Mouse (Mus musculus) forebrain, postnatal 0 days (tissue): ENCODE measurements around the gene Mcts2. TPM values are rescaled to one million over a fixed set of nuclear protein-coding genes. Genes with fewer than 3 reads are reported as not detected.

Experiments used
- ATAC-seq: fragments of 200-750 bp; cut with Nextera tagmentation; 2 replicates; pipeline ENCODE4 v1.8.0; 2017; ENCODE audit warnings: mild to moderate bottlenecking, moderate library complexity
- DNase-seq: peaks from one replicate; pipeline ENCODE4 v3.0.0-alpha.2; 2015
- H3K27ac ChIP-seq: fragments of 300-500 bp; sonication (generic); 2 replicates; pipeline ENCODE4 v1.5.1; 2014; ENCODE audit warnings: low read depth, mild to moderate bottlenecking, antibody characterized with exemption, low read length, moderate library complexity, mixed read lengths
- H3K27me3 ChIP-seq: fragments of 300-500 bp; sonication (generic); 2 replicates; pipeline ENCODE4 v1.6.1; 2014; ENCODE audit warnings: mild to moderate bottlenecking, low read length, mixed read lengths; ENCODE audit not compliant: insufficient read depth
- H3K36me3 ChIP-seq: fragments of 300-500 bp; sonication (generic); 2 replicates; pipeline ENCODE4 v1.6.1; 2014; ENCODE audit warnings: mild to moderate bottlenecking, moderate library complexity; ENCODE audit not compliant: insufficient read depth
- H3K4me1 ChIP-seq: fragments of 300-500 bp; sonication (generic); 2 replicates; pipeline ENCODE4 v1.6.1; 2014; ENCODE audit warnings: antibody characterized with exemption; ENCODE audit not compliant: insufficient read depth
- H3K4me2 ChIP-seq: fragments of 300-500 bp; sonication (generic); 2 replicates; pipeline ENCODE4 v1.6.1; 2014; ENCODE audit warnings: low read depth, mild to moderate bottlenecking, moderate library complexity
- H3K4me3 ChIP-seq: fragments of 300-500 bp; sonication (generic); 2 replicates; pipeline ENCODE4 v1.5.1; 2014; ENCODE audit warnings: low read depth, low read length, mixed read lengths
- H3K9ac ChIP-seq: fragments of 300-500 bp; sonication (generic); 2 replicates; pipeline ENCODE4 v1.6.1; 2014; ENCODE audit warnings: mild to moderate bottlenecking
- H3K9me3 ChIP-seq: fragments of 300-500 bp; sonication (generic); 2 replicates; pipeline ENCODE4 v1.6.1; 2016; ENCODE audit warnings: low read length
- CTCF ChIP-seq: sonication (generic); IDR thresholded peaks from 2 replicates; pipeline ENCODE4 v1.5.1; 2016; ENCODE audit warnings: antibody characterized with exemption, control low read depth, low read depth
- WGBS: fragments of 180-500 bp; shearing (Covaris S2); extraction: QIAGEN DNeasy Blood & Tissue Kit; methylation state at CpG from one replicate; pipeline ENCODE4 v1.1.7; 2014; 5-methylcytosine and 5-hydroxymethylcytosine counted together
- polyA plus RNA-seq: library from polyadenylated mRNA; unstranded; fragments of >200 nt; fragmentation: Nextera tagmentation; extraction: Ambion mirVana; gene quantifications from 2 replicates; pipeline ENCODE4 v1.2.1, GENCODE M21; 2015
- total RNA-seq: library from RNA; depleted of rRNA; stranded (reverse); fragments of >200 nt; gene quantifications from 2 replicates; pipeline ENCODE4 v1.2.3, GENCODE M21; 2014

Mcts2 gene
- total and polyA plus RNA-seq, 2 experiments from 2014 or later = 26.6 to 30.8 TPM

- DNase-seq (no peak), ATAC-seq (peak; percentile 4; the same call in 1 of the 2 replicates)
- H3K4me2 ChIP-seq = peak overlapping the region; percentile 23
- peaks cover 89% of the 10 kb centered on the region for H3K36me3 ChIP-seq
- peak overlapping the region; percentile 66 for H3K27ac ChIP-seq
- no peak for TF ChIP-seq CTCF
- H3K9me3 ChIP-seq = no peaks in the 10 kb centered on the region
- H3K27me3 ChIP-seq = no peaks in the 10 kb centered on the region
- peak overlapping the region; percentile 36; the same call in 1 of the 2 replicates for H3K9ac ChIP-seq
- 0 out of 2 replicates have a peak overlapping the region, but pooled peaks have one; percentile 5 for H3K4me3 ChIP-seq
- WGBS = 58% methylated on average over 12 of the region's 12 CpGs
- no peaks in the 10 kb centered on the region for H3K4me1 ChIP-seq
Measured at GRCm38 (mm10) chr2:152686399-152686798, 436 bp upstream of the Mcts2 start.

GRCm38 (mm10) chr2:152691564-152692217 lies 4.9 kb downstream of the Mcts2 start:
- Histone ChIP-seq H3K4me2 (no peak overlapping the region), H3K9me3 (no peaks in the 10 kb centered on the region), H3K4me3 (no peak overlapping the region), H3K36me3 (peaks cover 57% of the 10 kb centered on the region), H3K27ac (no peak overlapping the region), H3K9ac (no peak overlapping the region), H3K4me1 (peaks cover 2% of the 10 kb centered on the region; the same call in 1 of the 2 replicates), H3K27me3 (no peaks in the 10 kb centered on the region)
- TF ChIP-seq CTCF = peak; percentile 43
- ATAC-seq = no peak
- 76% methylated on average over 7 of the region's 7 CpGs for WGBS
- no peak for DNase-seq

GRCm38 (mm10) chr2:152693233-152693632 lies 6.4 kb downstream of the Mcts2 start:
- peak; percentile 89 for TF ChIP-seq CTCF
- H3K27ac ChIP-seq = peak overlapping the region; percentile 40; the same call in 1 of the 2 replicates
- H3K4me3 ChIP-seq = peak overlapping the region; percentile 21; the same call in 1 of the 2 replicates
- H3K27me3 ChIP-seq = no peaks in the 10 kb centered on the region
- peaks cover 2% of the 10 kb centered on the region; the same call in 1 of the 2 replicates for H3K4me1 ChIP-seq
- 15% methylated on average over 9 of the region's 9 CpGs for WGBS
- peak overlapping the region; percentile 43 for H3K4me2 ChIP-seq
- H3K9me3 ChIP-seq = no peaks in the 10 kb centered on the region
- 0 out of 2 replicates have a peak overlapping the region, but pooled peaks have one; percentile 37 for H3K9ac ChIP-seq
- DNase-seq = peak; percentile 85
- peak; percentile 68 for ATAC-seq
- H3K36me3 ChIP-seq = peaks cover 57% of the 10 kb centered on the region

GRCm38 (mm10) chr2:152693735-152694134 lies 6.9 kb downstream of the Mcts2 start:
- 0 out of 2 replicates have a peak overlapping the region, but pooled peaks have one; percentile 21 for H3K4me3 ChIP-seq
- peaks cover 2% of the 10 kb centered on the region; the same call in 1 of the 2 replicates for H3K4me1 ChIP-seq
- H3K27me3 ChIP-seq = no peaks in the 10 kb centered on the region
- 86% methylated on average over 13 of the region's 13 CpGs for WGBS
- no peak for ATAC-seq
- peak overlapping the region; percentile 40; the same call in 1 of the 2 replicates for H3K27ac ChIP-seq
- TF ChIP-seq CTCF = no peak
- no peak for DNase-seq
- H3K36me3 ChIP-seq = peaks cover 57% of the 10 kb centered on the region
- peak overlapping the region; percentile 43 for H3K4me2 ChIP-seq
- H3K9me3 ChIP-seq = no peaks in the 10 kb centered on the region
- 0 out of 2 replicates have a peak overlapping the region, but pooled peaks have one; percentile 37 for H3K9ac ChIP-seq

- Histone ChIP-seq H3K9me3 (no peaks in the 10 kb centered on the region), H3K9ac (no peak overlapping the region), H3K27ac (no peak overlapping the region), H3K4me3 (no peak overlapping the region), H3K27me3 (no peaks in the 10 kb centered on the region), H3K4me1 (peaks cover 2% of the 10 kb centered on the region; the same call in 1 of the 2 replicates), H3K4me2 (no peak overlapping the region), H3K36me3 (peaks cover 58% of the 10 kb centered on the region)
- WGBS = 81% methylated on average over 7 of the region's 7 CpGs
- DNase-seq = no peak
- ATAC-seq = no peak
- no peak for TF ChIP-seq CTCF
Measured at GRCm38 (mm10) chr2:152694708-152695107, 7.9 kb downstream of the Mcts2 start.

- Histone ChIP-seq H3K27ac (no peak overlapping the region; the same call in 1 of the 2 replicates), H3K27me3 (no peaks in the 10 kb centered on the region), H3K9me3 (no peaks in the 10 kb centered on the region), H3K36me3 (peaks cover 61% of the 10 kb centered on the region), H3K4me3 (no peak overlapping the region), H3K4me1 (peaks cover 2% of the 10 kb centered on the region; the same call in 1 of the 2 replicates), H3K9ac (peak overlapping the region; percentile 52), H3K4me2 (no peak overlapping the region)
- no peak for TF ChIP-seq CTCF
- 73% methylated on average over 10 of the region's 10 CpGs for WGBS
- DNase-seq (no peak), ATAC-seq (no peak)
Measured at GRCm38 (mm10) chr2:152696016-152696415, 9.2 kb downstream of the Mcts2 start.
